ENCODE assay signal across 10 mouse cellular contexts in genomic region chr3:122275111-122275510, GRCm38 (mm10). TPM values are rescaled to one million over a fixed set of nuclear protein-coding genes. Genes with fewer than 3 reads are reported as not detected.
DNase-seq lines count a peak whose midpoint lies in the region; ATAC-seq and TF ChIP-seq lines count a peak whose summit lies in the region.
"Had no signal": no experiment of that assay in that cellular context is flagged by ENCODE, and none has a peak within 500 bp of the region (broad histone marks: within the 10 kb centered on the region; RNA-seq: fewer than 3 reads in every experiment).

No protein-coding gene starts in this region.

- TF ChIP-seq CTCF in E14TG2a.4 (conservative IDR thresholded peaks at IDR 0.05; ENCODE audit: low read length) = no peak
- no peak for TF ChIP-seq CTCF in heart, postnatal 0 days (IDR thresholded peaks at IDR 0.05; ENCODE audit: low read depth)

- peak overlapping the region; percentile 97; the same call in 1 of the 2 replicates for H3K9ac ChIP-seq in heart, postnatal 0 days (replicated peaks; ENCODE audit: low read depth, low read length)

- no peak for TF ChIP-seq EP300 in heart, postnatal 0 days (IDR thresholded peaks at IDR 0.05; ENCODE audit: low read depth)

- no peak overlapping the region for H3K27ac ChIP-seq in heart, postnatal 0 days (ENCODE audit: low read depth)
- H3K27ac ChIP-seq in macrophage = no peak overlapping the region

- H3K9me3 ChIP-seq in E14TG2a.4 (ENCODE audit: low read length) = no peaks in the 10 kb centered on the region
- no peaks in the 10 kb centered on the region for H3K9me3 ChIP-seq in heart, postnatal 0 days (replicated peaks; ENCODE audit: control insufficient read depth, low read length)

- no peak for ATAC-seq in heart, postnatal 0 days (ENCODE audit: insufficient read depth, low read depth)
- ATAC-seq in activated CD4-positive, CD25-positive, alpha-beta regulatory T cell, adult 4 months = no peak

- H3K4me3 ChIP-seq in E14TG2a.4 (replicated peaks; ENCODE audit: low read length) = peak overlapping the region; percentile 100
- H3K4me3 ChIP-seq in heart, postnatal 0 days (ENCODE audit: low read depth, low read length) = peak overlapping the region; percentile 99
- peak overlapping the region; percentile 95 for H3K4me3 ChIP-seq in macrophage (ENCODE audit: inconsistent target)

- WGBS in heart, postnatal 0 days = 76% methylated on average over 10 of the region's 10 CpGs
- whole genome bisulfite sequencing in macrophage (ENCODE audit: missing documents) = 83% methylated on average over 10 of the region's 10 CpGs

- peak overlapping the region; percentile 92 for H3K4me2 ChIP-seq in heart, postnatal 0 days (ENCODE audit: low read depth, low read length)

- H3K4me1 ChIP-seq in E14TG2a.4 (replicated peaks; ENCODE audit: low read depth, low read length) = peaks cover 63% of the 10 kb centered on the region
- peaks cover 10% of the 10 kb centered on the region for H3K4me1 ChIP-seq in heart, postnatal 0 days (ENCODE audit: control insufficient read depth, insufficient read depth)

- H3K27me3 ChIP-seq in E14TG2a.4 (ENCODE audit: insufficient read depth, low read length) = no peaks in the 10 kb centered on the region
- H3K27me3 ChIP-seq in heart, postnatal 0 days (ENCODE audit: control insufficient read depth, insufficient read depth, low read length) = no peaks in the 10 kb centered on the region

- DNase-seq in heart, adult 11 months = peak; percentile 76
- no peak for DNase-seq in heart, postnatal 4 days
- no peak for DNase-seq in heart, postnatal 0 days (ENCODE audit: low spot score)
- DNase-seq in embryo, embryonic 10.5 days (ENCODE audit: low spot score) = no peak
- no peak for DNase-seq in cerebellum, postnatal 4 days (ENCODE audit: low spot score in 2 of 2)
- DNase-seq: kidney, postnatal 4 days; right cerebral cortex, postnatal 4 days had no signal

- H3K36me3 ChIP-seq in E14TG2a.4 (ENCODE audit: insufficient read depth, low read length) (peaks cover 51% of the 10 kb centered on the region), macrophage (ENCODE audit: inconsistent target) (peaks cover 45% of the 10 kb centered on the region)
- peaks cover 49% of the 10 kb centered on the region for H3K36me3 ChIP-seq in heart, postnatal 0 days (replicated peaks; ENCODE audit: control insufficient read depth, insufficient read depth, low read length)

- peaks cover 50% of the 10 kb centered on the region for H3K79me2 ChIP-seq in macrophage (ENCODE audit: inconsistent target)

RNA-seq across cellular contexts. Expression of gene Dnttip2, which starts 0.9 kb away (rescaled TPM):
- total RNA-seq in heart, postnatal 4 days (2021) = 10 to 100 TPM; 28.9 to 30.8 TPM
- total RNA-seq in heart, postnatal 0 days (2014; rRNA removed; ENCODE audit: low replicate concordance) = 9.3 and 11.2 TPM in 2 replicates
- 31.7 and 33.4 TPM in 2 replicates for polyA plus RNA-seq in heart, postnatal 0 days (2015; fragmentation: Nextera tagmentation; extraction: Ambion mirVana)
- 10 to 100 TPM; 16.9 to 53.6 (median 37.1) TPM for total RNA-seq in macrophage (2018; cell fraction: chromatin; rRNA removed)
- 10 to 100 TPM; 36.9 to 55.2 (median 45.4) TPM for total RNA-seq in macrophage (2018; cell fraction: cytosol; rRNA removed)
- 10 to 100 TPM; 17.4 to 56.9 (median 32.3) TPM for total RNA-seq in macrophage (2018; cell fraction: nucleus; rRNA removed)
- polyA plus RNA-seq in macrophage (2018) = 38.3 to 104 TPM (median 55.9 TPM) in 3 replicates
- 100 to 1,000 TPM in 1 of 2 experiments, 10 to 100 TPM in 1; 92.1 to 105 TPM for polyA plus RNA-seq in activated CD4-positive, CD25-positive, alpha-beta regulatory T cell, adult 4 months (2017; shearing (Covaris generic))

RNA-seq across cellular contexts. Expression of gene Bcar3, which starts 18.8 kb away (rescaled TPM):
- total RNA-seq in heart, postnatal 4 days (2021) = 1 to 10 TPM; 8.8 to 9.5 TPM
- 24.5 and 38.6 TPM in 2 replicates for total RNA-seq in heart, postnatal 0 days (2014; rRNA removed; ENCODE audit: low replicate concordance)
- polyA plus RNA-seq in heart, postnatal 0 days (2015; fragmentation: Nextera tagmentation; extraction: Ambion mirVana) = 2.9 and 3.3 TPM in 2 replicates
- 100 to 1,000 TPM in 2 of 26 experiments, 10 to 100 TPM in 21, 1 to 10 TPM in 3; 4.7 to 142 (median 36.0) TPM for total RNA-seq in macrophage (2018; cell fraction: chromatin; rRNA removed)
- total RNA-seq in macrophage (2018; cell fraction: cytosol; rRNA removed) = 10 to 100 TPM in 13 of 26 experiments, 1 to 10 TPM in 13; 3.0 to 22.1 (median 10.7) TPM
- 10 to 100 TPM in 21 of 26 experiments, 1 to 10 TPM in 5; 3.0 to 91.9 (median 22.5) TPM for total RNA-seq in macrophage (2018; cell fraction: nucleus; rRNA removed)
- polyA plus RNA-seq in macrophage (2018) = 10.7 to 31.8 TPM (median 14.2 TPM) in 3 replicates
- polyA plus RNA-seq in activated CD4-positive, CD25-positive, alpha-beta regulatory T cell, adult 4 months (2017; shearing (Covaris generic)) = under 1 TPM; 0.61 to 0.70 TPM

RNA-seq across cellular contexts. Expression of gene Gclm, which starts 29.8 kb away (rescaled TPM):
- 10 to 100 TPM; 43.9 to 58.5 TPM for total RNA-seq in heart, postnatal 4 days (2021)
- 12.8 and 36.1 TPM in 2 replicates for total RNA-seq in heart, postnatal 0 days (2014; rRNA removed; ENCODE audit: low replicate concordance)
- 47.3 and 51.7 TPM in 2 replicates for polyA plus RNA-seq in heart, postnatal 0 days (2015; fragmentation: Nextera tagmentation; extraction: Ambion mirVana)
- 10 to 100 TPM in 16 of 26 experiments, 1 to 10 TPM in 10; 2.8 to 24.8 (median 12.1) TPM for total RNA-seq in macrophage (2018; cell fraction: chromatin; rRNA removed)
- 10 to 100 TPM; 24.6 to 64.3 (median 39.6) TPM for total RNA-seq in macrophage (2018; cell fraction: cytosol; rRNA removed)
- total RNA-seq in macrophage (2018; cell fraction: nucleus; rRNA removed) = 10 to 100 TPM in 18 of 26 experiments, 1 to 10 TPM in 8; 6.8 to 34.7 (median 13.1) TPM
- 50.5 to 96.3 TPM (median 94.0 TPM) in 3 replicates for polyA plus RNA-seq in macrophage (2018)
- 1 to 10 TPM; 5.2 to 6.0 TPM for polyA plus RNA-seq in activated CD4-positive, CD25-positive, alpha-beta regulatory T cell, adult 4 months (2017; shearing (Covaris generic))
